Mouse (Mus musculus) common myeloid progenitor, adult 5-6 weeks (primary cell): ENCODE data around the gene Olfr221. TPM values are rescaled to one million over a fixed set of nuclear protein-coding genes. Genes with fewer than 3 reads are reported as not detected.

ENCODE experiments used
- ATAC-seq: replicated peaks from 2 replicates; pipeline ENCODE4 v1.8.0; 2016; ENCODE audit warnings: low read depth, mild to moderate bottlenecking, moderate TSS enrichment, inconsistent platforms; ENCODE audit not compliant: poor library complexity, severe bottlenecking
- total RNA-seq: library from RNA; stranded (forward); fragments of 200-1000, 187-1606 nt; gene quantifications from 2 replicates; pipeline ENCODE4 v1.2.3, GENCODE M21; 2017

Olfr221 gene
- total RNA-seq, 1 experiment from 2014 or later: not detected

- peak; percentile 65 for ATAC-seq
These were observed 22.5 kb downstream of the Olfr221 start for GRCm38 (mm10) chr14:52019590-52020340.

- peak; percentile 41 for ATAC-seq
These were observed 23.1 kb downstream of the Olfr221 start for GRCm38 (mm10) chr14:52019051-52019589.

GRCm38 (mm10) chr14:52018248-52019050, 23.8 kb downstream of the Olfr221 start:
- ATAC-seq: no peak

GRCm38 (mm10) chr14:52017662-52018061, 24.6 kb downstream of the Olfr221 start:
- no peak for ATAC-seq

- no peak for ATAC-seq
These were observed 25.4 kb downstream of the Olfr221 start for GRCm38 (mm10) chr14:52016625-52017405.

GRCm38 (mm10) chr14:52015445-52016100, 26.7 kb downstream of the Olfr221 start, which contains the start of gene Tmem253:
Gene Tmem253, plus strand, starts transcription at chr14:52015658.
- ATAC-seq: no peak

GRCm38 (mm10) chr14:52014761-52015311, 27.4 kb downstream of the Olfr221 start:
- ATAC-seq: peak; percentile 61

GRCm38 (mm10) chr14:52014271-52014760, 27.9 kb downstream of the Olfr221 start:
- no peak for ATAC-seq

GRCm38 (mm10) chr14:52013771-52014219, 28.5 kb downstream of the Olfr221 start:
- no peak for ATAC-seq

GRCm38 (mm10) chr14:52013021-52013610, 29.1 kb downstream of the Olfr221 start:
- ATAC-seq: no peak

- ATAC-seq: no peak
These were observed 29.7 kb downstream of the Olfr221 start for GRCm38 (mm10) chr14:52012553-52012952.

- no peak for ATAC-seq
These were observed 30.2 kb downstream of the Olfr221 start for GRCm38 (mm10) chr14:52012085-52012484.

- ATAC-seq: no peak
These were observed 30.6 kb downstream of the Olfr221 start for GRCm38 (mm10) chr14:52011683-52012082.

- ATAC-seq: no peak
These were observed 31.7 kb downstream of the Olfr221 start for GRCm38 (mm10) chr14:52010446-52011111.

- no peak for ATAC-seq
These were observed 32.4 kb downstream of the Olfr221 start for GRCm38 (mm10) chr14:52009841-52010240.

GRCm38 (mm10) chr14:52009361-52009760, 32.9 kb downstream of the Olfr221 start:
- no peak for ATAC-seq

GRCm38 (mm10) chr14:52008321-52009203, 33.7 kb downstream of the Olfr221 start:
- peak; percentile 85 for ATAC-seq
